Mouse (Mus musculus) liver, embryonic 11.5 days (tissue): ENCODE data around the gene Hmga1. TPM values are rescaled to one million over a fixed set of nuclear protein-coding genes. Genes with fewer than 3 reads are reported as not detected.
A peak's percentile ranks its signal among the peaks of the same experiment; 100 is the strongest.

Experiments
- ATAC-seq: fragments of 200-750 bp; cut with Nextera tagmentation; replicated peaks from 2 replicates; pipeline ENCODE4 v1.8.0; 2017; ENCODE audit warnings: moderate number of reproducible peaks, mild to moderate bottlenecking, moderate TSS enrichment, moderate library complexity; ENCODE audit not compliant: low FRiP score
- DNase-seq: peaks from one replicate; pipeline ENCODE4 v3.0.0-alpha.2; 2017; ENCODE audit warnings: low spot score
- H3K27ac ChIP-seq: fragments of 300-500 bp; sonication (generic); 2 replicates; pipeline ENCODE4 v1.5.1; 2014; ENCODE audit warnings: mild to moderate bottlenecking, low read depth, low read length, control low read depth
- H3K27me3 ChIP-seq: fragments of 300-500 bp; sonication (generic); replicated peaks from 2 replicates; pipeline ENCODE4 v1.6.1; 2014; ENCODE audit warnings: low read length, mixed read lengths; ENCODE audit not compliant: control insufficient read depth, insufficient read depth
- H3K36me3 ChIP-seq: fragments of 300-500 bp; sonication (generic); 2 replicates; pipeline ENCODE4 v1.6.1; 2014; ENCODE audit warnings: mild to moderate bottlenecking, low read length, moderate library complexity, mixed read lengths; ENCODE audit not compliant: control insufficient read depth, insufficient read depth
- H3K4me1 ChIP-seq: fragments of 300-500 bp; sonication (generic); replicated peaks from 2 replicates; pipeline ENCODE4 v1.6.1; 2014; ENCODE audit warnings: low read length, mixed read lengths; ENCODE audit not compliant: control insufficient read depth, insufficient read depth
- H3K4me2 ChIP-seq: fragments of 300-500 bp; sonication (generic); 2 replicates; pipeline ENCODE4 v1.6.1; 2014; ENCODE audit warnings: mild to moderate bottlenecking, control low read depth, moderate library complexity
- H3K4me3 ChIP-seq: fragments of 300-500 bp; sonication (generic); 2 replicates; pipeline ENCODE4 v1.5.1; 2014; ENCODE audit warnings: low read depth, low read length, control low read depth
- H3K9ac ChIP-seq: fragments of 300-500 bp; sonication (generic); 2 replicates; pipeline ENCODE4 v1.6.1; 2014; ENCODE audit warnings: low read depth, low read length, control low read depth
- H3K9me3 ChIP-seq: fragments of 300-500 bp; sonication (generic); 2 replicates; pipeline ENCODE4 v1.6.1; 2016; ENCODE audit warnings: low read length, inconsistent platforms, mixed read lengths; ENCODE audit not compliant: control insufficient read depth
- WGBS: fragments of 180-500 bp; shearing (Covaris S2); extraction: QIAGEN DNeasy Blood & Tissue Kit; methylation state at CpG from one replicate; pipeline ENCODE4 v1.1.7; 2014; 5-methylcytosine and 5-hydroxymethylcytosine counted together
- polyA plus RNA-seq: library from polyadenylated mRNA; unstranded; fragments of >200 nt; fragmentation: Nextera tagmentation; extraction: Ambion mirVana; gene quantifications from 2 replicates; pipeline ENCODE4 v1.2.1, GENCODE M21; 2014

Gene Hmga1
- polyA plus RNA-seq, 1 experiment from 2014 or later: 675 TPM

DNA sequence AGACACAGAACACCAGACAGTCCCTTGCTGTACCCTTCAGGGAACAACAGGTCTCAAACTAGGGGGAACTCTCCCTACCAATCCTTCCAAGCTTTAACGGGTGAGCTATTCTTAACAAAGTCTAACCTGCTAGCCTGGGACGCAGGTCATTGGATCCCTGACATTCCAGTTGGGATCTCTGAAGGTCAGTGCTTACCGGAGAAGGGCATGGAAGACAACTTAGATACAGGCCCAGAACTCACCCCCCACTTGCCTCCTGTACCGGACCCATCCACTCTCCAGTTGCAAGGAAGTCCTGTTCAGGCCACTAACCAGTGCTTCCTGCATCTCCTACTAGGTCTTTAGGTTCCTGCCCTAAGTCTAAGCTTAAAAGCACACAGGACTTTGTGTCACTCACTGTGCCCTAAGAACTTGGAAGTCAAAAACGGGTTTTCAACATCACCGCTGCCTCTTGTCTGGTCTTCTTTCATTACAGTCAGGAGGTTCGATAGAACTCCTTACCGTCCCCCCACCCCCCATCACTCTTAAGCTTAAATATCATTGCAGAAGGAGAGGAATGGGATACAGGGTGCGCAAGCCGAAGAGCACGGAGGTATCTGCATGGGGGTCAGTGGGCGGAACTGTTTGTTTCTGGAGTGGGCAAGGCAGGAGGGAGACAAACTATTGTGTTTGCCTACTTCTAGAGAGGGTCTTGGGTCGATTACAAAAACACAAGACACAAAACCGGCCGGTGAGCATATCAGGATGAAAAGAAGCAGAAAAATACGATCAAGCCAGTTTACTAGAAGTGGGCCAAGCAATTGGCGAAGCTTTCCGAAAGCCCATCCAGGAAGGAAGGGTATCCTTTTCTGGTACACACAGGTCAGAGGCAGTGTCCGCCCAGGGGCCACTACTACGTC, 2.0 kb upstream of the Hmga1 start:
- H3K36me3 ChIP-seq: peaks cover 2% of the 10 kb centered on the region; the same call in 1 of the 2 replicates
- peak overlapping the region; percentile 98 for H3K9ac ChIP-seq
- no peaks in the 10 kb centered on the region for H3K27me3 ChIP-seq
- ATAC-seq (no peak), DNase-seq (no peak)
- WGBS: 35% methylated on average over 20 of the region's 20 CpGs
- peaks cover 46% of the 10 kb centered on the region for H3K4me1 ChIP-seq
- peak overlapping the region; percentile 90 for H3K4me2 ChIP-seq
- H3K27ac ChIP-seq: peak overlapping the region; percentile 100
- H3K9me3 ChIP-seq: no peaks in the 10 kb centered on the region
- peak overlapping the region; percentile 90 for H3K4me3 ChIP-seq

DNA sequence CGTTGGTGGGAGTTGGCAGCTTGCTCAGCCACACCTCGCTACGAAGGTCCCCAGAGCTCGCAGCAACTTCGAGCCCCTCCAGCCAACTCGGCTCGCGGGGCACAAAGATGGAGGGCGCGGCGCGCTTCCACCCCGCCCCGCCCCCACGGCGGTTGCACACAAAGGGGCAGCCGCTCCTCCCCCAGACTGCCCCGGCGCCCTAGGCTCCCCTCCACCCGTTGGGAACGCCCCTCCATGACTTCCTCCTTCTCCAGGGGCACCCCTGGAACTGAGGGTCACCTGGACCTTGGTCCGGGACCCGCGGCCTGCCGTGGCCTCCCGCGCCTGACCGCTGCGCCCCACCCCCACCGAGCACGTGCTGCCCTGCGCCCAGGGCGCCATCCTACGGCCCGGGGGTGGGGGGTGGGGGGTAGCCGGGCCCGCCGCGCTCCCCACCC, 1.2 kb upstream of the Hmga1 start:
- Histone ChIP-seq H3K27me3 (no peaks in the 10 kb centered on the region), H3K9ac (peak overlapping the region; percentile 98), H3K9me3 (no peaks in the 10 kb centered on the region), H3K27ac (peak overlapping the region; percentile 100), H3K4me3 (peak overlapping the region; percentile 90), H3K4me1 (peaks cover 46% of the 10 kb centered on the region), H3K36me3 (peaks cover 6% of the 10 kb centered on the region), H3K4me2 (peak overlapping the region; percentile 90)
- ATAC-seq: peak; percentile 49
- peak; percentile 90 for DNase-seq
- 1% methylated on average over 39 of the region's 39 CpGs for WGBS

DNA sequence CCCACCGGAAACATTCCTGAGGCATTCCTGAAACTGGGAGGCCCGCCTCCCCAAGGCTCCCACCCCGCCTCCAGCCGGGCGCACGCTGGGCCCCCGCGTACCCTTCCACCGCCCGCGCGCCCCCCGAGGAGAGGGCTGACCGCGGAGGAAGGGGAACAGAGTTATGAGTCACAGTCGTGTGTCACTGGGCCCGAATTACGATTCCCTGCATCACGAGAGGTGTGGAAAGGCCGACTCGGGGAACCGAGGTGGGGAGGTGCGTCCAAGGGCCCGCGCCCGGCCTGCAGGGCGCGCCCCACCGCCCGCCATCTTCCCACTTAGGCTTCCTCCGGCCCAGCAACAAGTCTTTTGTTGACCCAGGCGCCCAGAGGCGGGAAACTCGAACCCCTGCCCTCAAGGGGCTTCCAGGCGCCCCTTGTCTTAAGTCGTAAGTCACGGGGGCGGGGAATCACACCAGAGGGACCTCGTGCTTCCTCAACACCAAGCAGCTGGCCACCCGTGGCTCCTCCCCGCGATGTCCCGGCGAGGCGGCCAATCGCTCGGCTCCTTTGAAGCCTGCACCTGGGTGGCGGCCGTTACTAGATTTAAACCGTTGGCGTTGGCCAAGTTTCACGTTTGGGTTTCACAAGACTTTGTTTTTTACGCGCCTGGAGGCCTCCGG, 655 bp upstream of the Hmga1 start:
- Histone ChIP-seq H3K4me1 (peaks cover 51% of the 10 kb centered on the region), H3K27ac (peak overlapping the region; percentile 100), H3K4me2 (peak overlapping the region; percentile 90), H3K27me3 (no peaks in the 10 kb centered on the region), H3K9ac (peak overlapping the region; percentile 98), H3K9me3 (no peaks in the 10 kb centered on the region), H3K36me3 (peaks cover 8% of the 10 kb centered on the region), H3K4me3 (peak overlapping the region; percentile 90)
- DNase-seq (peak; percentile 91), ATAC-seq (peak; percentile 62)
- WGBS: 0% methylated on average over 47 of the region's 55 CpGs

DNA sequence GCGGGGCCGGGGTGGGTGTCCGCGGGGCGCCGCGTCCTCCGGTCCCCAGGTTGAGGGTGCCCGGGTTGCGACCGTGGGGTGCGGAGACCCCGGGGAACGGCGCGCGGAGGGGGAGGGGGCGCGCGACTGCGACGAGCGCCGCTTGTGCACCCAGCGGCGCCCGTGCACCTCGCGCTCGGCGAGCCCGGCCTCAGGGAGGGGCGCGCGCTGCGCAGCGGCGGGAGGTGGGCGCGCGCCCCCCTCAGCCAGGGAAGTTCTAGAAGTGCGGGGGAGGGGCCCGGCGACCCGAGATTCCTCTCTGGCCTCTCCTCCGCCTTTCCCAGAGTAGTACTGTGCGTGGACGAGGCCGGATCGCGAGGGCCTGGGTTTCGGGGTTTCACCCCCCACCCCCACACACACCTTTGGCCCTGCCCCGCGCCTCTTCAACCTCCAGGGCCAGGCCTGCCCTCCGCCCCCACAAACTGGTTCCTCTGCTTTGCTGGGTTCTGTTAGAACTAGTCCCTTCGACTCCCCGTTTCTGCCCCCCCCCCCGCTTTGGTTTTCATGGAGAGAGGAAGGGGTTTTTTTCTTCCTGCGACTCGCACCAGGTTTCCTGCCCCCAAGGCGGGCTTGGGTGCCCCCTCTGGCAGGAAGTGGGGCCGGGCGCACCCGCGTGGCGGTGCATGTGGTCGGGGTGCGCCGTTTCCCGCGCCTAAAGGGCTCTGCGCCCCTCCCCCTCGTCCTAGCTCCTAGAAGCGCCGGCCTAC, 1.1 kb downstream of the Hmga1 start:
- WGBS: under 1% methylated on average over 72 of the region's 75 CpGs
- peak; percentile 81 for DNase-seq
- H3K4me1 ChIP-seq: peaks cover 52% of the 10 kb centered on the region

DNA sequence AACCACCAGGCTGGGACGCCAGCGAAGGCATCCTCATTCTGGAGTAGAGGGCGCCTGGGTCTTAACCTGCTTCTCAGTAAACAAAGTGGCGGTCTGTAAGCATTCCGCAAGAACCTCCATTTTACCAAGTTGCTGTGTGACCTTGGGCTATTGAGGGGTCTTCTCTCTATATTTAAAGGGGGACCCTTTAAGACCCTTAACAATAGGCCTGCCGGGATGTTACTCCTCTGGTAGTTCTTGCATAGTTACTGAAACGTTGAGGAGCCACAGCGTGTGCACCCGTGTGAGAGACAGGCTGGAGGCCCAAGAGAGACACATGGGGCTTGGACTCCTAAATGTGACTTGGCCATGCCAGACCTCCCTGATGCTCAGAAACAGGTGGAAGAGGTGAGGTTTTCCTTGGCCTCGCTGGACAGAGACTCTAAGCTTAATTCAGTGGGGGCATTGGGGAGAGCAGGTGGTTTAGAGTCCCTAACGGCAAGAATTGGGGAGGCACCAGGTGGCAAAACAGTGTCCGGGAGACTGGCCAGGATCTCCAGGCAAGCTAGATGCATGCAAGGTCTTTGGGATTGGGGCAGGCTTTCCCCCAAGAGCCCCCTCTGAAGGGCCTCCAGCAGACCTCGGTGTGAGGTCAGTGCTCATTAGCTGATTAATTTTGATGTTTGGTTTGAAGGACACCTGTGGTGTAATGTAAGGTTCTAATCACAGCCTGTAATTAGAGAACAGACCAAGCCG, 1.8 kb downstream of the Hmga1 start:
- peaks cover 21% of the 10 kb centered on the region for H3K36me3 ChIP-seq
- peak overlapping the region; percentile 98 for H3K9ac ChIP-seq
- DNase-seq: no peak
- 2% methylated on average over 14 of the region's 14 CpGs for WGBS
- ATAC-seq: no peak
- H3K27me3 ChIP-seq: no peaks in the 10 kb centered on the region
- peak overlapping the region; percentile 100 for H3K27ac ChIP-seq
- peaks cover 45% of the 10 kb centered on the region for H3K4me1 ChIP-seq
- no peaks in the 10 kb centered on the region for H3K9me3 ChIP-seq
- peak overlapping the region; percentile 90 for H3K4me3 ChIP-seq
- peak overlapping the region; percentile 90 for H3K4me2 ChIP-seq

More for the DNA sequence above, 1.1 kb downstream of the Hmga1 start:
- peak overlapping the region; percentile 98 for H3K9ac ChIP-seq
- peaks cover 21% of the 10 kb centered on the region for H3K36me3 ChIP-seq
- H3K4me3 ChIP-seq: peak overlapping the region; percentile 90
- no peaks in the 10 kb centered on the region for H3K27me3 ChIP-seq
- peak overlapping the region; percentile 90 for H3K4me2 ChIP-seq
- H3K9me3 ChIP-seq: no peaks in the 10 kb centered on the region
- H3K27ac ChIP-seq: peak overlapping the region; percentile 100
- peak; percentile 22 for ATAC-seq

DNA sequence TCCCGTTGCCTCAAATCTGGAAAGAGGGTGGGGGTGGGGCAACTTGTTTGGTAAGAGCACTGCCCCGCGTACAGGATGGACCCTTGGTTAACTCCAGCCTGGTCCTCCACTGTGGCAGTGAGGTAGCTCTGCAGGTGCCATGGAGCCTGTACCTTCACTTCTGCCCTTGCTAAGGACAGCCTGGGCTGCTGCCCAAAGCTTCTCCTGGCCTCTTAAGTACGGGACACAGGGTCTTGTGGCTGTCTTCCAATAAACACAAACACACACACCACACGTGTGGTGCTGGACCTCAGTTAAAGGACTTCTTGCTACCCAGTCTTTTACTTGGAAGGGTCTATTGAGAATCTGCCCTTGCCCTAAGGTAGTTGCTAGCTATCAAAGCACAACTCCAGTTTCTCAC, 2.5 kb downstream of the Hmga1 start:
- H3K9ac ChIP-seq: peak overlapping the region; percentile 98
- H3K36me3 ChIP-seq: peaks cover 24% of the 10 kb centered on the region
- H3K9me3 ChIP-seq: no peaks in the 10 kb centered on the region
- ATAC-seq: no peak
- H3K4me2 ChIP-seq: peak overlapping the region; percentile 90
- WGBS: 8% methylated on average over 5 of the region's 5 CpGs
- peak overlapping the region; percentile 90 for H3K4me3 ChIP-seq
- peak overlapping the region; percentile 69 for H3K27ac ChIP-seq
- peaks cover 46% of the 10 kb centered on the region for H3K4me1 ChIP-seq
- DNase-seq: no peak
- no peaks in the 10 kb centered on the region for H3K27me3 ChIP-seq

DNA sequence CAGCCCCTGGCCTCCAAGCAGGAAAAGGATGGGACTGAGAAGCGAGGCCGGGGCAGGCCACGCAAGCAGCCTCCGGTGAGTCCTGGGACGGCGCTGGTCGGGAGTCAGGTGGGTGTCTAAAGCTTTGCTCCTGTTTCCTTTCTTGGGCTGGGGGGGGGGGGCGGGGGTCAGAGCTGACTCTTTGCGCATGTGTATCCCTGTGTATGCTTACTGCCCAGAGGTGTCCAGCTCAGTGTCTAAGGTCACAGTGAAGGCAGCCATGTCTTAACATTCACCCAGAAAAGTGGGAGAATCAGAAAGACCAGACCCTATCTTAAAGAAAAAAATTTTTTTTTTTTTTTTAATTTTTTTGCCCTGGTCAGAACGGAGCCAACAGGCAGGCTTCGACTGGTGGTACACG, 3.3 kb downstream of the Hmga1 start:
- ATAC-seq: no peak
- DNase-seq: no peak
- Histone ChIP-seq H3K4me3 (peak overlapping the region; percentile 90), H3K9ac (peak overlapping the region; percentile 98), H3K27ac (peak overlapping the region; percentile 69; the same call in 1 of the 2 replicates), H3K36me3 (peaks cover 25% of the 10 kb centered on the region), H3K9me3 (no peaks in the 10 kb centered on the region), H3K27me3 (no peaks in the 10 kb centered on the region), H3K4me2 (peak overlapping the region; percentile 90), H3K4me1 (peaks cover 46% of the 10 kb centered on the region)
- WGBS: 64% methylated on average over 10 of the region's 12 CpGs
